Mouse (Mus musculus): ENCODE measurements around the gene Aadacl3.

The Aadacl3 gene

DNA sequence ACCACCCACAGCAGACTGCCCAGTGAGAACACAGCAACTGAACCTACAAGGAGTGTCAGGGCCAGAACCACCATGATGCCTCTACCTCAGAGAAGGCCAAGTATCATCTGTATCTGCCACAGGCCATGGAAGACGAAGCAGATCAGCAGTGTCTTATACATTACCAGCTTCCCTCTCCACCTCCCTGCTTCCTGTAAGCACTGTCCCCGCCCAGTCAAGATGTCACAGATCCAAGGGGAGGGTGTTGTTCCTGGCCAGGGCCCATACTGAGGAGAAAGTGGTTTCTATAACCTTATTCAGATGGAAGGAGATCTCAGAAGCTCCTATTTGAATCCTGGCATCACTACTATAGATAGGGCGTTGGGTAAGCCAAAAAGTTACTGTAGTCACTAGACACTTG lies at the start of gene Aadacl3:
Gene Aadacl3, minus strand, starts transcription at position 101 of the 400 bp plus-strand sequence.
- no peak for DNase-seq (ENCODE audit: low spot score in 2 of 2)

- no peak for DNase-seq (ENCODE audit: low spot score in 2 of 2)
These were observed 43.0 kb upstream of the Aadacl3 start for GRCm38 (mm10) chr4:144506518-144506917.

DNA sequence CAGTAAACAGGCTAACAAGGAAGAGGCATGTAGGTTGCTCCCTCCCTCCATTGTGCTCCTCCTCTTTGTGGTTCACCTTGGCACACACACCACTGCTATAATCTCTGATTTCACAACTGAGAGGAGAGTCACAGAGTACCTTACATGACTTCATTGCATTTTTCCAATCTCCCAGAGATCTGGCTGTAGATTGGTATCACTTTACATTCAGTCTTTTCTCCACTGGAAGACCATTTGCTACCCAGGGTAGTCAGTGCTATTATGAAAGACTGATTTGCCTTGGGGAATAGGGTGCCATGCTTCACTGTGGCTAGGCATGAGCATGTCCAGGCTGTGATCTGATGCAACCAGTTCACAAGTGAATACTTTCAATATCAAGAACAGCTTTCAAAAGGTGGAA lies 29.8 kb upstream of the Aadacl3 start:
- no peak for DNase-seq (ENCODE audit: low spot score in 2 of 2)

- no peak for DNase-seq (ENCODE audit: low spot score in 2 of 2)
These were observed 4.5 kb upstream of the Aadacl3 start for GRCm38 (mm10) chr4:144468091-144468490.

GRCm38 (mm10) chr4:144465206-144465605 lies 1.6 kb upstream of the Aadacl3 start:
- DNase-seq (ENCODE audit: low spot score in 2 of 2): no peak

DNA sequence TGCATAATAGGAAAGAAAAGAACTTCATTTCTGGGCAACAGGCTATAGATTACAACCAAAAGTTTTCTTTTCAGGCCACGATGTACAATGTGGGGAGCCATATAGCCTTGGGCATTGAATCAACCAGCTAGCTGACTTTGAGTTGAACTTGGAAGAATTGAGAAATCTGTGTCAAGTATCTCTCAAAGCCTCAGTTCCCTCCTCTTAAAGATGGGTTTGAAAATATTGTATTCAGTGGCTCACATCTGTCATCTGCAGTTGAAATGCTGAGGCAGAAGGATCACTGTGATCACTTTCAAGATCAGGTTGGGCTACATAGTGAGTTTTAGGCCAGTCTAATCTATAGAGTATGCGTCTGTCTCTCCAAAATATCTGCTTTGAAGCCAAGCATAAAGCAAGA lies 10.3 kb downstream of the Aadacl3 start, which contains the start of gene Gm9944:
Gene Gm9944, minus strand, starts transcription at position 101 of the 400 bp plus-strand sequence.
- DNase-seq (ENCODE audit: low spot score in 2 of 2): no peak

GRCm38 (mm10) chr4:144448546-144448945 lies 15.0 kb downstream of the Aadacl3 start:
- no peak for DNase-seq (ENCODE audit: low spot score in 2 of 2)

GRCm38 (mm10) chr4:144441582-144441981 lies 22.0 kb downstream of the Aadacl3 start:
- DNase-seq (ENCODE audit: low spot score in 2 of 2): no peak

DNA sequence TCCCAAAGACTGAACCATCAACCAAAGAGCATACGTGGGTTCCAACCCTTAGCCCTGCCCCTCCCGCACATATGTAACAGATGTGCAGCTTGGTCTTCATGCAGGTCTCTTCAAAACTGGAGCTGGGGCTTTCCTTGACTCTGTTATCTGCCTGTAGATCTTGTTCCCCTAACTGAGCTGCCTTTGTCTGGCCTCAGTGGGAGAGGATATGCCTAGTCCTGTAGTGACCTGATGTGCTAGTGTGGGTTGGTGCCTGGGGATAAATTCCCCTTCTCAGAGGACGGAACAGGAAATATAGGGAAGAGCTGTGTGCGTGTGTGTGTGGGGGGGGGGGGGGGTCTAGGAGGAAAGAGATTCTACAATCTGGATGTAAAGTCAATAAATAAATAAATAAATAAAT lies 22.5 kb downstream of the Aadacl3 start:
- DNase-seq (ENCODE audit: low spot score in 2 of 2): no peak

- no peak for DNase-seq (ENCODE audit: low spot score in 2 of 2)
These were observed 24.9 kb downstream of the Aadacl3 start, which contains the start of gene 1700012P22Rik for GRCm38 (mm10) chr4:144438672-144439071. Gene 1700012P22Rik, minus strand, starts transcription at chr4:144438772.

- no peak for DNase-seq (ENCODE audit: low spot score in 2 of 2)
These were observed 30.3 kb downstream of the Aadacl3 start for GRCm38 (mm10) chr4:144433216-144433615.

GRCm38 (mm10) chr4:144430723-144431122 lies 32.8 kb downstream of the Aadacl3 start:
- no peak for DNase-seq (ENCODE audit: low spot score in 2 of 2)

DNA sequence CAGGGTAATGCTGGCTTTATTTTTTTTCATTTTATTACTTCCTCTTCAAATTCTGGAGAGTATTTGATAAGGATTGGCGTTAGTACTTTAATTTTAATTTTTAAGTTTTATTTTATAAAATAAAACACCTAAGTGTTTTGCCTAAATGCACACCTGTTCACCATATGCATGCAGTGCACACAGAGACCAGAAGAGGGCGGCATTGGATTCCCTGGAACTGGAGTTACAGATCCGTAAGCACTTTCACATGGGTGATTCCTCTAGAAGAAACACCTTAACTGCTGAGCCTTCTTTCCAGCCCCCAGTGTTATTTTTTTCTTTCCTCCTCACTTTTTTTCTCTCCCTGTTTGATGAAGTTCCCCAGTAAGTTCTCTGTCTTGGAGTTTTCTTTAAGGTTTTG lies 34.7 kb downstream of the Aadacl3 start:
- no peak for DNase-seq (ENCODE audit: low spot score in 2 of 2)

GRCm38 (mm10) chr4:144424590-144424989 lies 39.0 kb downstream of the Aadacl3 start:
- no peak for DNase-seq (ENCODE audit: low spot score in 2 of 2)

DNA sequence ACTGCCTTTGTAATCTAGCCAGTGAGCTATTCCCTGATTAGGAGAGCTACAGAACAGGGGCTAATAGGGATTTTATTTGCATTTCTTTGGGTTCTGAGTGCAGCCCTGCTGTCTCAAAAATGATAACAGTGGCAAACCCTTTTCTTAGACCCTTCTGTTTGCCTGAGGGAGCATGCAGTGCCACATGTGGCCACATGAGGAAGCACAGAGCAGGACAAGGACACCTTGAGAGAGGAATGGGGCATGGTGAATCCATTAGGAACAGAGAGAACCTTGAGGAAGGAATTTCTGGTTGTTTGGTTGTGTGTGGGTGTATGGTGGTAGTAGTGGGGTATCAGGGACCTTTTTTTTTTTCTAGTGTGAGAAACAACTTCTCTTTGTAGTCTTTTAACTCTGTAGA lies 42.9 kb downstream of the Aadacl3 start:
- DNase-seq (ENCODE audit: low spot score in 2 of 2): no peak

DNA sequence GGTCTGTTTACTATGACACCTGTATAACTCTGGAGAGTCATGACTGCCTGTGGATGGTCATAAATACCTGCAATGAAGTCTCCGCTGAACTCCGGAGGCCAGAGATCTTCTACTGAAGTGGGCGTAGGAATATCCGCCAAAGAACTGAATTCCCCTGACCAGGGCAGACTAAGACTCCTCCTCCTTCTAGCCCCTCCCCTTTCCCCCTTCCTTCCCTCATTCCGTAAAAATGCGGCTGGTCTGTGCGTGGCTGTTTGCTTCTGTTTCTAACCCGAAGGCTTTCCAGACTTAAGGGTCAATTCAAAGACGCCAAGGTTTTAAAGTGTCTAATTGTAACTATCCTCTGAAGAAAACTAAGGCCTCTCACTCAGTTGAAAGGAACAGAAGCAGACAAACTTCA lies 55.3 kb downstream of the Aadacl3 start, which contains the start of gene Pramef12:
Gene Pramef12, minus strand, starts transcription at position 175 of the 400 bp plus-strand sequence.
- no peak for DNase-seq (ENCODE audit: low spot score in 2 of 2)

DNA sequence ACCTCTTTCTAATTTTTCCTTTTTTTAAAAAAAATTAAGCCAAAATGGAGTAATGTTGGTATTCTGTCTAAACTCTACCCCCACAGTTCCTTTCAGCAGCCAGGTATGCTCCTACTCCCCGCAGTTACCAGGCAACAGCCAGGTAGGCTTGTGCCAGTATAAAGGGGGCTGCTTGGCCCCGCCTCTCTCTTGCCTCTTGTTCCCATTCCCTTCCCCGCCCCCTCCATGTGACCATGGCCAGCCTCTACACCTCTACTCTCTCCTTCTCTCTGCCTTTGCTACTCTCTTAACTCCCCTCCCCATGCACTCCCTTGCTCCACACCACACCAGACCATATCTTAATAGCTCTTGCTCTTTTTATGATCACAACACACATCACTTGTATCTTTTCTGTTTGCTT lies 57.3 kb downstream of the Aadacl3 start:
- no peak for DNase-seq (ENCODE audit: low spot score in 2 of 2)

DNA sequence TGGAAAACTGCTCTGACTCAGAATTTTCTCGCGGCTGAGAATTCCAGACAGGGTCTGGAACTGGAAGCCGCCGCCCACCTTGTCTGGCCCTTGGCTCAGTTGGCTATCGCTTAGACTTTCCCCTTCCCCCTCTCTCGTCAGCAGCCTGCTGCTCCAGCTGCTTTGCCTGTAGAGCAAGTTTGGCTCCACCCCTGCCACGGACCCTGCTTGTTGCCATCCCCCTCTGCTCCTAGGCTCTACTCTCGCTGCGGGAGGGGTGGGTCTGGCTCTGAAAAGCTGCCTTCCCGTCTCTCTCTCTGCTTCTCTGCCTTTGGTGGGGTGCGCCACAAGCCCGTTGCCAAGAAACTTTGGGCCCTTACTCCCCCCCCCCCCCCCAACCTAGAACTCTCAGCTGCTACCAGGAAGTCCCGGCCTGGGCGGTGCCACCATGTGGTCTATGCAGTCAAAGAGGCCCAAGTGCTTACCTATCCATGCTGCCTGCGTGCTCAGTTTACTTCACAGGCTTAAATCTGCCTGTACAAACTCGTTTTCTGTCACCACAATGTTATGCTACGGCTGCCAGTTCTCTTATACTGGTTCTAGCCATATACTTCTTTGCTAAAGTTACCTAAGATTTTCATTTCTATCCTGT lies 59.0 kb downstream of the Aadacl3 start:
- no peak for DNase-seq (ENCODE audit: low spot score in 2 of 2)
